Mouse (Mus musculus) v-Abl transformed pro-B cells (cell line): Measurements from ENCODE around the gene Npl.
"Not testable (repeated sequence)": the region's sequence is repeated elsewhere in the genome, so short reads cannot be mapped to it uniquely, and the experiment has no call there.

Experiments used
- in situ Hi-C, 2 experiments: fragments of 400-800 bp; cut with MboI; formaldehyde crosslinking; loops; one replicate each; pipeline ENCODE4 v1.15.1; 2025; ENCODE audit not compliant: unreplicated experiment in 2 of 2

The Npl gene

GRCm38 (mm10) chr1:153491822-153492221, 58.0 kb downstream of the Npl start:
- in situ Hi-C loops, result no loop called here

GRCm38 (mm10) chr1:153491345-153491744, 58.5 kb downstream of the Npl start:
- in situ Hi-C loops, result no loop called here

GRCm38 (mm10) chr1:153489963-153490362, 59.9 kb downstream of the Npl start:
- in situ Hi-C loops, result no loop called here

GRCm38 (mm10) chr1:153489540-153489939, 60.3 kb downstream of the Npl start:
- in situ Hi-C loops, result no loop called here

DNA sequence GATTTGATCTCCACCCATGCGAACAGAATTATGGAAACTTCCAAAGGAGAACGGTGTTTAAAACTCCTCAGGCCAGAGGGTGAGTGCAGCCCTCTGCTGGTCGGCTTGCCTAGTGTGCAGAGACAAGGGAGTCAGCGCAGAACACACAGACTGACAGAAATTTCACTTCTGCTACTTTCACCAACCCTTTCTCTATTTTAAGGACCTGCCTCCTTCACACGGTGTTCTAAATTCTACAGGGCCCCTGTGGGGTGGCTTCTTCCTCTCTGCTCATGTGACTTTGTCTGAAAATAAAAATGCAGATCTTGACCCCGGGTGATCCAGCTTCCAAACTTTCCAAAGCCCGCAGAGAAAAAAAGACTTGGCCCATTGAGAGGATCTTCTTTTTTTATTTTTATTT, 60.7 kb downstream of the Npl start:
- in situ Hi-C loops, result no loop called here

DNA sequence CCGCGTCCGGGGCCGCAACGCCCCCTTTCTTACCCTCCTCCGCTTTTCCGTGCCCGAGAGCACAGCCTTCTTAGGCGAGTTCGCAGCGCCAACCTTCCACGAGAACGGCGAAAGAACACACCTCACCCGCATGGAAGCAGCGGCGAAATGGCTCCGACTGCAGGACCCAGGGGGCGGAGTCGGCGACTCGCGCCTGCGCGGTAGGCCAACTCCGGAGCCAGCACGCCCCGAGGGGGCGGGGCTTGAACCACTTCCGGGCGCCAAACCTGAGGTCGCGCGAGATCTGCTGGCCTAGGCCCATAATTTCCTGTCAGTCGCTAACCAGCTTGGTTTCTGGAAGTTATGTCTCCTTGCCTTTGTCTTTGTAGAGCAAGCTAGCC, 62.4 kb downstream of the Npl start, which contains the start of gene Dhx9:
Gene Dhx9, minus strand, starts transcription at position 161 of the 380 bp plus-strand sequence.
- in situ Hi-C loops, result no loop called here

- in situ Hi-C loops, result no loop called here
Measured at GRCm38 (mm10) chr1:153486767-153487499, 62.9 kb downstream of the Npl start.

DNA sequence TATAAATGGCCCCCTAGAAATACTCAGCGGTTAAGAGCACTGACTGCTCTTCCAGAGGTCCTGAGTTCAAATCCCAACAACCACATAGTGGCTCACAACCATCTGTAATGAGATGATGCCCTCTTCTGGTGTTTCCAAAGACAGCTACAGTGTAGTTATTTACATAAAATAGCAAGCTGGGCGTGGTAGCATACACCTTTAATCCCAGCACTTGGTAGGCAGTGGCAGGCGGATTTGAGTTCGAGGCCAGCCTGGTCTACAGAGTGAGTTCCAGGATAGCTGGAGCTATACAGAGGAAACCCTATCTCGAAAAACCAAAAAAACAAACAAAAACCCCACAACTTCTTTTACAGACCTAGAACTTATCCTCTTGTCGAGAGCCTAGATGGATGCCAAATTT, 63.7 kb downstream of the Npl start:
- in situ Hi-C loops, result not testable (repeated sequence)

GRCm38 (mm10) chr1:153485201-153485796, 64.5 kb downstream of the Npl start:
- in situ Hi-C loops, result no loop called here

- in situ Hi-C loops, result no loop called here
Measured at GRCm38 (mm10) chr1:153481025-153481412, 68.8 kb downstream of the Npl start.

GRCm38 (mm10) chr1:153480386-153481024, 69.3 kb downstream of the Npl start:
- in situ Hi-C loops, result no loop called here

DNA sequence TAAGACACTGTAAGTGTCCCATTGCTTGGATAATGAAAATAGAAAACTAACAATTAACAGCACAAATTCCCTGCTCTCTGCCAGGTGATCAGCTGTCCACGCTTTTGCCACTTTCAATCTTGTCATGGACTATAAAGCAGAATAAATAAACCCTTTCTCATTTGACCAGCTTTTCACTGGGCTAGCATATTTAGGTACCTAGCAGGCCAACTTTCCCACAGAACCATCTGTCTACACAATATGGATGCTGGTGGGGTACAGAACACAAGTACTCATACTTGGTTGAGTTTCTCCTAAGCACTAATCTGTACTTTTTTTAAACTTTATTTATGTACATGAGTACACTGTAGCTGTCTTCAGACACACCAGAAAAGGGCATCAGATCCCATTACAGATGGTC, 70.5 kb downstream of the Npl start:
- in situ Hi-C loops, result no loop called here

DNA sequence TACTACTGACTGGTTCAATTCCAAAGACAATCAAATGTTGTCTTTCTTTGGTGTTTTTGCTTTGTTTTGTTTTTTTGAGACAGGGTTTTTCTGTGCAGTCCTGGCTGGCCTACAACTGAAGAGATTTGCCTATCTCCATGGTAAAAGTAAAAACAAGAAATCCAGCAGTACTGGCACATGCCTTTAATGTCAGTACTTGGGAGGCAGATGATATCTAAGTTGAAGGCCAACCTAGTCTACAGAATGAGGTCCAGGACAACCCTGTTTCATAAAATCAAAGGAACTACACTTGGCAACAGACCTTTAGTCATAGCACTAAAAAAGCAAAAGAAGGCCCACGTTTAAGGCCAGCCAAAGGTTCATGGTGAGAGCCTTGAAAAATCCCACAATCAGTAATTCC, 88.0 kb downstream of the Npl start:
- in situ Hi-C loops, result loop anchor here (5.0 to 25.0 kb wide), 5 partner anchors 604 to 1674 kb away; no protein-coding TSS in a partner anchor

DNA sequence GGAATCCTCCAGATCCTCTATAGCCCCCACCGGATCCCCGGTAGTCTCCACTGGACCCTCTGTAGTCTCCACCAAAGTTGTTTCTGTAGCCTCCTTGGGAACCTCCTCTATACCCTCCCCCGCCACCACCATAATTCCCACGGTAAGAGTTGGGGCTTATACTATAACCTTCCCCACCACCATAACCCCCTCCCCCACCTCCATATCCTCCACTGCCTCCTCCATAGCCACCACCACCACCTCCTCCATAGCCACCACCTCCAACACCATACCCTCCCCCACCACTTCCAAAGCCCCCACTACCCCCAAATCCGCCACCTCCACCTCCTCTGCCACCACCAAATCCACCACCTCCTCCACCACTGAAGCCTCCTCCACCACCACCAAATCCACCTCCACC, 93.7 kb downstream of the Npl start:
- in situ Hi-C loops, result loop anchor here (10.0 to 25.0 kb wide), 4 partner anchors 51 to 1669 kb away; no protein-coding TSS in a partner anchor

- in situ Hi-C loops, result loop anchor here (5.0 to 25.0 kb wide), 6 partner anchors 46 to 1666 kb away; no protein-coding TSS in a partner anchor
Measured at GRCm38 (mm10) chr1:153453146-153453642, 96.7 kb downstream of the Npl start.
